ENCODE assay signal across 13 mouse cellular contexts in genomic region chr13:48974699-48975098, GRCm38 (mm10).
"Had no signal": no experiment of that assay in that cellular context is flagged by ENCODE, and none has a peak within 500 bp of the region (broad histone marks: within the 10 kb centered on the region; RNA-seq: fewer than 3 reads in every experiment).

No protein-coding gene starts in this region.

- H3K4me3 ChIP-seq: limb, embryonic 13.5 days had no signal

- H3K9me3 ChIP-seq: limb, embryonic 13.5 days had no signal

- H3K9ac ChIP-seq: limb, embryonic 13.5 days; liver, embryonic 14.5 days had no signal

- H3K27me3 ChIP-seq: limb, embryonic 13.5 days had no signal

- H3K27ac ChIP-seq: kidney, postnatal 0 days; limb, embryonic 13.5 days; liver, embryonic 14.5 days had no signal

- H3K4me2 ChIP-seq: limb, embryonic 13.5 days; midbrain, embryonic 11.5 days had no signal

- DNase-seq: layer of hippocampus, adult 9-11 months; layer of hippocampus, postnatal 36 days; left cerebral cortex, postnatal 4 days; lung, adult 2 months; lung, postnatal 10 days; lung, postnatal 4 days; right cerebral cortex, postnatal 14 days; thymus, postnatal 36 days had no signal

- ATAC-seq: midbrain, embryonic 16.5 days had no signal
